Mouse (Mus musculus) urinary bladder, postnatal 36 days (tissue): ENCODE data around the gene Rab35.

Source experiments
- DNase-seq, 2 experiments: peaks; one replicate each; pipeline ENCODE4 v3.0.0; 2022; ENCODE audit warnings: low spot score in 2 of 2, mixed read lengths in 1 of 2

Rab35 gene

GRCm38 (mm10) chr5:115631505-115632357, at the start of gene Rab35:
Rab35 (plus strand) TSS chr5:115631908.
- DNase-seq, result peak; percentile 91 to 95

GRCm38 (mm10) chr5:115585616-115586015, 46.1 kb upstream of the Rab35 start:
- DNase-seq, result no peak

- DNase-seq, result no peak
Observed at GRCm38 (mm10) chr5:115586166-115586565, 45.5 kb upstream of the Rab35 start.

GRCm38 (mm10) chr5:115586780-115587179, 44.9 kb upstream of the Rab35 start:
- DNase-seq, result no peak

GRCm38 (mm10) chr5:115591028-115591427, 40.7 kb upstream of the Rab35 start:
- DNase-seq, result no peak

GRCm38 (mm10) chr5:115591506-115591905, 40.2 kb upstream of the Rab35 start:
- no peak for DNase-seq

- no peak for DNase-seq
Observed at GRCm38 (mm10) chr5:115603561-115603960, 28.1 kb upstream of the Rab35 start.

- DNase-seq, result no peak
Observed at GRCm38 (mm10) chr5:115611566-115611965, 20.1 kb upstream of the Rab35 start.

GRCm38 (mm10) chr5:115613332-115613731, 18.4 kb upstream of the Rab35 start:
- no peak for DNase-seq

- DNase-seq, result no peak
Observed at GRCm38 (mm10) chr5:115614948-115615347, 16.8 kb upstream of the Rab35 start.

- DNase-seq, result no peak
Observed at GRCm38 (mm10) chr5:115619690-115620089, 12.0 kb upstream of the Rab35 start.

GRCm38 (mm10) chr5:115622686-115623085, 9.0 kb upstream of the Rab35 start:
- no peak for DNase-seq

- DNase-seq, result no peak
Observed at GRCm38 (mm10) chr5:115623694-115624440, 7.8 kb upstream of the Rab35 start.

- DNase-seq, result no peak
Observed at GRCm38 (mm10) chr5:115626237-115626886, 5.3 kb upstream of the Rab35 start.

- no peak for DNase-seq
Observed at GRCm38 (mm10) chr5:115628083-115628482, 3.6 kb upstream of the Rab35 start.

- no peak for DNase-seq
Observed at GRCm38 (mm10) chr5:115629672-115630071, 2.0 kb upstream of the Rab35 start.

GRCm38 (mm10) chr5:115630291-115630690, 1.4 kb upstream of the Rab35 start:
- DNase-seq, result no peak

- peak; percentile 18 to 27 for DNase-seq
Observed at GRCm38 (mm10) chr5:115632358-115632714, 628 bp downstream of the Rab35 start.

- DNase-seq, result no peak
Observed at GRCm38 (mm10) chr5:115633060-115633459, 1.4 kb downstream of the Rab35 start.

- DNase-seq, result no peak
Observed at GRCm38 (mm10) chr5:115634046-115634445, 2.3 kb downstream of the Rab35 start.

- peak in 1 of 2 experiments; percentile 29 for DNase-seq
Observed at GRCm38 (mm10) chr5:115635536-115635935, 3.8 kb downstream of the Rab35 start.

- DNase-seq, result no peak
Observed at GRCm38 (mm10) chr5:115644192-115644591, 12.5 kb downstream of the Rab35 start.
